Mouse (Mus musculus) duodenum, adult 2 months (tissue): ENCODE results near the gene Stpg4. TPM values are rescaled to one million over a fixed set of nuclear protein-coding genes. Genes with fewer than 3 reads are reported as not detected.

Experiments
- polyA plus RNA-seq: library from polyadenylated mRNA; depleted of rRNA; stranded (reverse); fragments of >200 nt; gene quantifications from 2 replicates; pipeline ENCODE4 v1.2.3, GENCODE M21; 2012; ENCODE audit warnings: low replicate concordance; rRNA removed

Gene Stpg4
- polyA plus RNA-seq, result not detected in 2 replicates

GRCm38 (mm10) chr17:87427511-87427910 is at the start of gene Stpg4:
Stpg4 (minus strand) TSS chr17:87427741.

GRCm38 (mm10) chr17:87446767-87447611 is 19.4 kb upstream of the Stpg4 start, which contains the start of gene Calm2:
Calm2 (minus strand) TSS chr17:87446935.

Other genes starting within 250 kb of the Stpg4 start
- gene Mcfd2, start 161.8 kb downstream of the Stpg4 start, polyA plus RNA-seq, result 93.0 and 151 TPM in 2 replicates
- gene Ttc7, start 144.9 kb downstream of the Stpg4 start, polyA plus RNA-seq, result 82.4 and 335 TPM in 2 replicates
- 4.8 and 5.8 TPM in 2 replicates for gene Calm2, start 19.2 kb upstream of the Stpg4 start, polyA plus RNA-seq
- gene Epcam, start 208.2 kb upstream of the Stpg4 start, polyA plus RNA-seq, result 593 and 937 TPM in 2 replicates
- gene Msh2, start 244.6 kb upstream of the Stpg4 start, polyA plus RNA-seq, result 0.97 and 2.5 TPM in 2 replicates